In genomic region chr17:67996769-67997155, GRCm38 (mm10) we compare ENCODE assay signal across 19 mouse cellular contexts. TPM values are rescaled to one million over a fixed set of nuclear protein-coding genes. Genes with fewer than 3 reads are reported as not detected.
DNase-seq lines count a peak whose midpoint lies in the region; ATAC-seq lines count a peak whose summit lies in the region.
"Had no signal": no experiment of that assay in that cellular context is flagged by ENCODE, and none has a peak within 500 bp of the region (broad histone marks: within the 10 kb centered on the region; RNA-seq: fewer than 3 reads in every experiment).

No protein-coding gene starts in this region.

- 0 out of 2 replicates have a peak overlapping the region, but pooled peaks have one; percentile 32 for H3K27ac ChIP-seq in heart, embryonic 11.5 days (ENCODE audit: low read depth, low read length)
- H3K27ac ChIP-seq in intestine, embryonic 16.5 days (ENCODE audit: low read length): peak overlapping the region; percentile 13; the same call in 1 of the 2 replicates
- H3K27ac ChIP-seq in intestine, embryonic 15.5 days: no peak overlapping the region
- peak overlapping the region; percentile 33; the same call in 1 of the 2 replicates for H3K27ac ChIP-seq in midbrain, embryonic 10.5 days (replicated peaks)
- H3K27ac ChIP-seq in midbrain, embryonic 14.5 days (replicated peaks; ENCODE audit: low read depth, low read length): no peak overlapping the region
- H3K27ac ChIP-seq: gastrocnemius, adult 2 months; liver, embryonic 15.5 days had no signal

- intact Hi-C loops in heart, postnatal 14 days (cut with DNase I): no loop called here

- H3K4me1 ChIP-seq in heart, embryonic 11.5 days (ENCODE audit: control insufficient read depth, insufficient read depth, low read length): peaks cover 16% of the 10 kb centered on the region
- H3K4me1 ChIP-seq in intestine, embryonic 16.5 days (ENCODE audit: control insufficient read depth, insufficient read depth, low read length): peaks cover 17% of the 10 kb centered on the region
- H3K4me1 ChIP-seq in intestine, embryonic 15.5 days (replicated peaks): peaks cover 24% of the 10 kb centered on the region; the same call in 1 of the 2 replicates
- H3K4me1 ChIP-seq in midbrain, embryonic 10.5 days: peaks cover 32% of the 10 kb centered on the region
- no peaks in the 10 kb centered on the region for H3K4me1 ChIP-seq in midbrain, embryonic 14.5 days (ENCODE audit: control insufficient read depth, insufficient read depth, low read length)
- H3K4me1 ChIP-seq: liver, embryonic 15.5 days had no signal

- WGBS in heart, embryonic 11.5 days (ENCODE audit: insufficient replicate concordance): 66% methylated on average over 7 of the region's 7 CpGs
- WGBS in intestine, embryonic 16.5 days: 68% methylated on average over 7 of the region's 7 CpGs
- 60% methylated on average over 7 of the region's 7 CpGs for WGBS in intestine, embryonic 15.5 days
- WGBS in midbrain, embryonic 10.5 days: 82% methylated on average over 7 of the region's 7 CpGs
- WGBS in midbrain, embryonic 14.5 days: 78% methylated on average over 7 of the region's 7 CpGs

- no peaks in the 10 kb centered on the region; the same call in 1 of the 2 replicates for H3K27me3 ChIP-seq in heart, embryonic 11.5 days (ENCODE audit: control insufficient read depth, insufficient read depth, low read length)
- H3K27me3 ChIP-seq in intestine, embryonic 16.5 days (replicated peaks; ENCODE audit: control insufficient read depth, insufficient read depth, low read length): no peaks in the 10 kb centered on the region
- H3K27me3 ChIP-seq in intestine, embryonic 15.5 days (replicated peaks): no peaks in the 10 kb centered on the region
- H3K27me3 ChIP-seq in midbrain, embryonic 10.5 days (ENCODE audit: low read depth, poor library complexity, severe bottlenecking): no peaks in the 10 kb centered on the region
- no peaks in the 10 kb centered on the region for H3K27me3 ChIP-seq in midbrain, embryonic 14.5 days (ENCODE audit: control insufficient read depth, insufficient read depth, low read length)

- H3K9me3 ChIP-seq in heart, embryonic 11.5 days (replicated peaks; ENCODE audit: control insufficient read depth, low read length): no peaks in the 10 kb centered on the region
- no peaks in the 10 kb centered on the region for H3K9me3 ChIP-seq in intestine, embryonic 16.5 days (ENCODE audit: control insufficient read depth, low read length)
- no peaks in the 10 kb centered on the region for H3K9me3 ChIP-seq in intestine, embryonic 15.5 days
- H3K9me3 ChIP-seq in midbrain, embryonic 10.5 days (replicated peaks): no peaks in the 10 kb centered on the region
- no peaks in the 10 kb centered on the region for H3K9me3 ChIP-seq in midbrain, embryonic 14.5 days (ENCODE audit: control insufficient read depth, low read length)
- H3K9me3 ChIP-seq: liver, embryonic 15.5 days had no signal

- no peaks in the 10 kb centered on the region for H3K36me3 ChIP-seq in heart, embryonic 11.5 days (ENCODE audit: control insufficient read depth, insufficient read depth, low read length)
- no peaks in the 10 kb centered on the region for H3K36me3 ChIP-seq in intestine, embryonic 16.5 days (ENCODE audit: control insufficient read depth, insufficient read depth, low read length)
- no peaks in the 10 kb centered on the region for H3K36me3 ChIP-seq in intestine, embryonic 15.5 days
- no peaks in the 10 kb centered on the region for H3K36me3 ChIP-seq in midbrain, embryonic 10.5 days
- no peaks in the 10 kb centered on the region for H3K36me3 ChIP-seq in midbrain, embryonic 14.5 days (ENCODE audit: control insufficient read depth, insufficient read depth, low read length)
- H3K36me3 ChIP-seq: liver, embryonic 15.5 days had no signal

- DNase-seq in heart, postnatal 14 days: no peak
- no peak for DNase-seq in midbrain, embryonic 10.5 days (ENCODE audit: low spot score)
- DNase-seq in midbrain, embryonic 14.5 days: no peak
- no peak for DNase-seq in frontal cortex, adult 2 months (ENCODE audit: extremely low spot score in 1 of 2, low spot score in 1 of 2)
- no peak for DNase-seq in testis, postnatal 10 days (ENCODE audit: low spot score)
- DNase-seq: cerebellum, adult 8-10 months; gastrocnemius, adult 2 months; kidney, adult 11 months; layer of hippocampus, postnatal 36 days; right cerebral cortex, postnatal 4 days; thymus, postnatal 25 days had no signal

- no peak overlapping the region for H3K9ac ChIP-seq in heart, embryonic 11.5 days (ENCODE audit: low read depth, low read length)
- no peak overlapping the region for H3K9ac ChIP-seq in intestine, embryonic 16.5 days (ENCODE audit: low read depth, low read length)
- no peak overlapping the region for H3K9ac ChIP-seq in intestine, embryonic 15.5 days
- H3K9ac ChIP-seq in midbrain, embryonic 14.5 days (replicated peaks; ENCODE audit: low read length): no peak overlapping the region
- H3K9ac ChIP-seq: liver, embryonic 15.5 days had no signal

- H3K4me2 ChIP-seq in heart, embryonic 11.5 days: no peak overlapping the region; the same call in 1 of the 2 replicates
- H3K4me2 ChIP-seq in intestine, embryonic 16.5 days (ENCODE audit: low read depth, low read length): no peak overlapping the region
- no peak overlapping the region for H3K4me2 ChIP-seq in intestine, embryonic 15.5 days (replicated peaks)
- no peak overlapping the region for H3K4me2 ChIP-seq in midbrain, embryonic 14.5 days (ENCODE audit: low read length)
- H3K4me2 ChIP-seq: liver, embryonic 15.5 days had no signal

- ATAC-seq in heart, embryonic 11.5 days (replicated peaks; ENCODE audit: insufficient number of reproducible peaks, low FRiP score, low TSS enrichment): no peak
- no peak for ATAC-seq in intestine, embryonic 16.5 days
- ATAC-seq in intestine, embryonic 15.5 days: no peak
- no peak for ATAC-seq in midbrain, embryonic 14.5 days (ENCODE audit: low FRiP score, low TSS enrichment)
- ATAC-seq: forebrain, embryonic 16.5 days had no signal

- no peak overlapping the region for H3K4me3 ChIP-seq in heart, embryonic 11.5 days (ENCODE audit: low read depth, low read length)
- H3K4me3 ChIP-seq in intestine, embryonic 16.5 days (ENCODE audit: low read length): no peak overlapping the region
- H3K4me3 ChIP-seq in intestine, embryonic 15.5 days (replicated peaks): no peak overlapping the region
- H3K4me3 ChIP-seq in midbrain, embryonic 10.5 days: no peak overlapping the region
- H3K4me3 ChIP-seq in midbrain, embryonic 14.5 days (replicated peaks; ENCODE audit: low read depth, low read length): no peak overlapping the region
- H3K4me3 ChIP-seq: erythroblast, embryonic 14.5 days; liver, embryonic 15.5 days had no signal

RNA-seq across cellular contexts. Expression of gene Arhgap28, which starts 7.2 kb away (rescaled TPM):
- 25.9 and 30.8 TPM in 2 replicates for polyA plus RNA-seq in heart, embryonic 11.5 days (2014; fragmentation: Nextera tagmentation; extraction: Ambion mirVana)
- total RNA-seq in heart, postnatal 14 days (2021): 1 to 10 TPM; 4.6 to 6.2 TPM
- 12.7 and 13.1 TPM in 2 replicates for polyA plus RNA-seq in intestine, embryonic 16.5 days (2015; fragmentation: Nextera tagmentation; extraction: Ambion mirVana)
- polyA plus RNA-seq in intestine, embryonic 15.5 days (2015; fragmentation: Nextera tagmentation; extraction: Ambion mirVana): 17.5 and 19.1 TPM in 2 replicates
- polyA plus RNA-seq in midbrain, embryonic 10.5 days (2016; fragmentation: Nextera tagmentation; extraction: Ambion mirVana): 24.9 and 26.3 TPM in 2 replicates
- polyA plus RNA-seq in midbrain, embryonic 14.5 days (2014; fragmentation: Nextera tagmentation; extraction: Ambion mirVana): 3.7 and 8.4 TPM in 2 replicates
- polyA plus RNA-seq in frontal cortex, adult 2 months (2012; rRNA removed): 0.40 and 0.62 TPM in 2 replicates
- total RNA-seq: megakaryocyte-erythroid progenitor cell, adult 5-6 weeks; monocyte, adult 5-6 weeks had no signal
- polyA plus RNA-seq: erythroblast, embryonic 14.5 days had no signal

Comparison
In these comparisons a context has a peak if more than half of its experiments do, and no peak if none do; other contexts are left out.
1. H3K27ac ChIP-seq: peak in heart, embryonic 11.5 days (single experiment), intestine, embryonic 16.5 days (single experiment) and midbrain, embryonic 10.5 days (single experiment); none in intestine, embryonic 15.5 days (single experiment) and midbrain, embryonic 14.5 days (single experiment).